Mouse (Mus musculus) lung, postnatal 0 days (tissue): ENCODE results near the gene Nav1. TPM values are rescaled to one million over a fixed set of nuclear protein-coding genes. Genes with fewer than 3 reads are reported as not detected.

Source experiments
- ATAC-seq: fragments of 200-750 bp; cut with Nextera tagmentation; 2 replicates; pipeline ENCODE4 v1.8.0; 2017; ENCODE audit warnings: moderate library complexity
- DNase-seq: peaks from one replicate; pipeline ENCODE4 v3.0.0-alpha.2; 2016; ENCODE audit warnings: low spot score
- H3K27ac ChIP-seq: fragments of 300-500 bp; sonication (generic); 2 replicates; pipeline ENCODE4 v1.5.1; 2014; ENCODE audit warnings: antibody characterized with exemption, mild to moderate bottlenecking, low read length, mixed read lengths
- H3K27me3 ChIP-seq: fragments of 300-500 bp; sonication (generic); replicated peaks from 2 replicates; pipeline ENCODE4 v1.6.1; 2014; ENCODE audit warnings: low read length, mixed read lengths; ENCODE audit not compliant: insufficient read depth
- H3K36me3 ChIP-seq: fragments of 300-500 bp; sonication (generic); 2 replicates; pipeline ENCODE4 v1.6.1; 2014; ENCODE audit warnings: low read length, mixed read lengths; ENCODE audit not compliant: insufficient read depth
- H3K4me1 ChIP-seq: fragments of 300-500 bp; sonication (generic); 2 replicates; pipeline ENCODE4 v1.6.1; 2014; ENCODE audit warnings: antibody characterized with exemption, low read depth, low read length, mixed read lengths; ENCODE audit not compliant: insufficient read depth
- H3K4me2 ChIP-seq: fragments of 300-500 bp; sonication (generic); replicated peaks from 2 replicates; pipeline ENCODE4 v1.6.1; 2014; ENCODE audit warnings: low read depth, mild to moderate bottlenecking, low read length, moderate library complexity, mixed read lengths
- H3K4me3 ChIP-seq: fragments of 300-500 bp; sonication (generic); 2 replicates; pipeline ENCODE4 v1.5.1; 2014; ENCODE audit warnings: low read depth, low read length
- H3K9ac ChIP-seq: fragments of 300-500 bp; sonication (generic); replicated peaks from 2 replicates; pipeline ENCODE4 v1.6.1; 2014; ENCODE audit warnings: low read depth, mild to moderate bottlenecking
- H3K9me3 ChIP-seq: fragments of 300-500 bp; sonication (generic); 2 replicates; pipeline ENCODE4 v1.6.1; 2016; ENCODE audit warnings: low read length, mixed read lengths
- CTCF ChIP-seq: IDR thresholded peaks from 2 replicates; pipeline ENCODE4 v1.5.1; 2016; ENCODE audit warnings: antibody characterized with exemption, mild to moderate bottlenecking
- EP300 ChIP-seq: IDR thresholded peaks from 2 replicates; pipeline ENCODE4 v1.6.1; 2016; ENCODE audit warnings: antibody characterized with exemption, mild to moderate bottlenecking, control low read depth
- WGBS: fragments of 180-500 bp; shearing (Covaris S2); extraction: QIAGEN DNeasy Blood & Tissue Kit; methylation state at CpG from one replicate; pipeline ENCODE4 v1.1.7; 2014; 5-methylcytosine and 5-hydroxymethylcytosine counted together
- polyA plus RNA-seq: library from polyadenylated mRNA; unstranded; fragments of >200 nt; fragmentation: Nextera tagmentation; extraction: Ambion mirVana; gene quantifications from 2 replicates; pipeline ENCODE4 v1.2.1, GENCODE M21; 2015

Nav1 gene
- polyA plus RNA-seq, 1 experiment from 2014 or later: 5.7 TPM

DNA sequence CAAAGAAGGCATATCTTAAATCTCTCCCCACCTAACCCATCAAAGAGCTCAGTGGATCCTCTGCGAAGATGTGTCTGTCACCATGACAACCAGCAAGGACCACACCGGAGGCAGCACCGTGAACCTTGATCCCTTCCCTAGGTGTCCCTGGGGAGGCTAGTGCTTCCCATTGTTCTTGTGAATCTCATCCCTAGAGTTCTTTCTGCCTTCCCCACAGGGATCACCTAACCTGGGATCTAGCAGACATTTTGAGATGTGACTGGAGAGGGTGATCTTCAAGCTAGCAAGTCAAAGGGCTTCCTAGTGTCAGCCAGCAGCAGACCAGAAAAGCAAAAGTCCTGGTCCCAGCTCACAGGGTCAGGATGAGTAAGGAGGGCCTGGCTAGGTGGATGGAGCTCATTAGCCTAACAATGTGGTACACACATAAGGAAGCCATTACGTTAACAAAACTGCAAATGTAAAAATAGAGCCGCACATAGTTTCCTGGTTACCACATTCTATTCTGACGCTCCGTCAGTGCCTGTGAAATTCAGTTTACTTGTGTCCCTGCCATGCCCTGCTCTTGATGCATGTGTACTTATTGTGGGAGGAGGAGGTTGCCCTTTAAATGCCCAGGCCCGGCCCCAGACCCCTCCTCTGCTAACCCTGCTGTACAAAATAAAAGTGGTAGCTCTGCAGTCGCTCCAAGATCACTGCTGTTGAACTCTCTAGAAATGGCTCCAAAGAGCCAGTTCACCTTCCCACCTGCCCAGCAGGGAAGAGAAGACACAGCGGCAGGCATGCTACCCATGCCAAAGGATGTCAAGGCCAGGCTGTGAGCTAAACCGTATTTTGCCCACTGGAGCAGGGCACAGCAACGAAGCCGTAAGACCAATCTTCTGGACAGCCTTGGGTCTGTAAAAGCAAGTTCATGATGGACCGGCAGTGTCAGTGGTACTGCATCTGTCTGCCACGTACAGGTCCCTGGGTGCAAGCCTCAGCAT, 6.8 kb downstream of the Nav1 start:
- Histone ChIP-seq H3K27me3 (no peaks in the 10 kb centered on the region), H3K9ac (no peak overlapping the region), H3K4me2 (no peak overlapping the region), H3K9me3 (no peaks in the 10 kb centered on the region), H3K4me1 (no peaks in the 10 kb centered on the region), H3K4me3 (no peak overlapping the region), H3K27ac (no peak overlapping the region), H3K36me3 (0 out of 2 replicates have a peak, but pooled peaks cover 4% of the 10 kb centered on the region)
- DNase-seq: no peak
- WGBS: 64% methylated on average over 15 of the region's 15 CpGs
- TF ChIP-seq CTCF: no peak
- TF ChIP-seq EP300: no peak
- no peak for ATAC-seq

DNA sequence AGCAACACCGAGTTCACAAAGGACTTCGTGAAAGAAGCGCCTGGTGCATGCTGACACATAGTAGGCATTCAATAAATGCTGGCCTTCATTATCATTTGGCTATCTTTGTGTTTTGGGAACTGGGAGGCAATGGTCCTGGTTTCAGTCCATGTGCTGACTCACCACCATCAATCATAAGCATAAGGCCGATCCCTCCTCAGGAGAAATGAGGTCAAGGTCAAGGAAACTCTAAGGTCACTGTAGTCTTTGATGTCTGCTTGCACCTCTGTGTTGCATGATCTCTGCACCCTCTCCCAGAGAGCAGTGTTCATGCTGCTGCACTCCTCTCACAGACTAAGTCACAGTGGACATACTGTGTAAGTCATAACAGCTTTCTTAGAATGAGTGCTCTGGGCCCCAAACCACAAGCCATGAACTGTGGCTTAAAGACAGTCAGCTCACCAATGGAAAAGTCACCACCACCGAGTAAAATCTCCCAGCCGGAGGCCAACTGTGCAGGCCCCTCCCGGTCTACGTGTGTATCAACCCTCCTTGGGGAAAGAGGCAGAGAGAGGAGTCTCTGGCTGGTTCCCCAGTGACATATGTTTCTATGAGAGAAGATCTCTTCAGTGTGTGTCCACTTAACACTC, 8.7 kb downstream of the Nav1 start:
- H3K9me3 ChIP-seq: no peaks in the 10 kb centered on the region
- H3K27ac ChIP-seq: no peak overlapping the region
- TF ChIP-seq CTCF (no peak), EP300 (no peak)
- H3K4me1 ChIP-seq: no peaks in the 10 kb centered on the region
- 0 out of 2 replicates have a peak, but pooled peaks cover 4% of the 10 kb centered on the region for H3K36me3 ChIP-seq
- no peaks in the 10 kb centered on the region for H3K27me3 ChIP-seq
- WGBS: 79% methylated on average over 8 of the region's 8 CpGs
- H3K4me2 ChIP-seq: no peak overlapping the region
- H3K4me3 ChIP-seq: no peak overlapping the region
- DNase-seq: no peak
- no peak overlapping the region for H3K9ac ChIP-seq
- no peak for ATAC-seq

DNA sequence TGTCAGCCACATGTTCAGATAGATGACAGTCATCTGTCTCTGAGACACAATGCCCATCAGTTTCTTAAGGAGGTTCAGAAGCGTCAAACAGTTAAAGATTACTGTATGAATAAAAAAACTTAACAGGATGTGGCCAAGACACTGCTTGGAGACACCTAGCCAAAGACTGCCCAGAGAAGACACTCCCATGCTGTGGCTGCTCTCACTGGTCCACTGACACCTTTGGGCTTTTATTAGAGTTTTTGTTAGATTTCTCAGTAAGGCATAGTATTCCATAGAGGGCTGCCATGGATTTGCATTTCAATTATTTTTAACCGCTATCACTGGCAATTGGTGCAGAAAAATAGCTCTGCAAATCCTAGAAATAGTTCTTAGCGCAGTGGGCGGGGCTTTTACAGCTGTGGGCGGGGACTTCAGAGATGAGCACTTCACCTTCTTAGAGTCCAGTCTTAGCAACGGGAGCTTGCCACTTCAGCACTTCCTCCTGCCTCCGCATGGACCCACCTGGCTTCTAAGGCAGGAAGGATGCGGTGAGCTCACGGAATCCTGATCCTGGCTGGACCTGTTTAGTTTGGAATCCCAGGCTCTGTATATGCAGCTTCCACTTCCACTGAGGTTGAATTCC, 12.7 kb downstream of the Nav1 start:
- ATAC-seq (no peak), DNase-seq (no peak)

DNA sequence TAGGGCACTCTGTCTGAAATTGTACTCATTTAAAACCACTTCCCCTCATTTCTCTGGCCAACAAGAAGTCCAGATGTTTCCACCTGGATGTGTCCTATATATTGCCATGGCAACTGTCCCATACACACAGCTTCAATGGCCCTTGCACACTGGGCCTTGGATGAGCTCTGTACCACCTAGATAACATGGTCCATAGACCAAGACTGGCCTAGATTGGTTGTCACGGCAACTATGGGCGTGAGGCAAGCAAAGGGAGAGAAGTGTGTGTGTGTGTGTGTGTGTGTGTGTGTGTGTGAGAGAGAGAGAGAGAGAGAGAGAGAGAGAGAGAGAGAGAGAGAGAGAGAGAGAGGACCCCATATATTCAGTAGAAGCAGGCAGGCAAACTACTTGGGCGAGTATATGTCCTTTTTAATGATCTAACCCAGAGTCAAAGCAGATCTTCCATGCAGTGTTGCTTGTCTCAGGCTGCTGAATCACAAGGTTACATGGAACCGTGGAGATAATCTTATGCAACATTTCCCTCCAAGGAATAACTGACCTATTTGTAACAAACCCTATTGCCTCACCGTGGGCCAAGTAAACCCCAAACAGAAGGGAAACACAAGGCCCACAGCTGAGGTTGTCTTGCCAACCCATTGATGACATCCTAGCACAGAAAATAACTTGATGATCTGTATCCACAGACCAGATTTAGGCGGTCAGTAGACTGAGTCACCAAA, 13.4 kb downstream of the Nav1 start:
- TF ChIP-seq EP300: no peak
- no peak for TF ChIP-seq CTCF
- 84% methylated on average over 6 of the region's 6 CpGs for WGBS
- H3K36me3 ChIP-seq: no peaks in the 10 kb centered on the region
- H3K4me3 ChIP-seq: no peak overlapping the region
- H3K27me3 ChIP-seq: no peaks in the 10 kb centered on the region
- no peak overlapping the region for H3K27ac ChIP-seq
- DNase-seq (peak; percentile 22), ATAC-seq (peak; percentile 20; the same call in 1 of the 2 replicates)
- H3K4me2 ChIP-seq: no peak overlapping the region
- H3K9me3 ChIP-seq: no peaks in the 10 kb centered on the region
- H3K9ac ChIP-seq: no peak overlapping the region
- no peaks in the 10 kb centered on the region for H3K4me1 ChIP-seq

More for the DNA sequence above, 12.7 kb downstream of the Nav1 start:
- Histone ChIP-seq H3K27ac (no peak overlapping the region), H3K9ac (no peak overlapping the region), H3K27me3 (no peaks in the 10 kb centered on the region), H3K4me1 (no peaks in the 10 kb centered on the region), H3K36me3 (no peaks in the 10 kb centered on the region), H3K4me3 (no peak overlapping the region), H3K9me3 (no peaks in the 10 kb centered on the region), H3K4me2 (no peak overlapping the region)
- TF ChIP-seq CTCF: no peak
- TF ChIP-seq EP300: no peak
- 43% methylated on average over 9 of the region's 9 CpGs for WGBS

DNA sequence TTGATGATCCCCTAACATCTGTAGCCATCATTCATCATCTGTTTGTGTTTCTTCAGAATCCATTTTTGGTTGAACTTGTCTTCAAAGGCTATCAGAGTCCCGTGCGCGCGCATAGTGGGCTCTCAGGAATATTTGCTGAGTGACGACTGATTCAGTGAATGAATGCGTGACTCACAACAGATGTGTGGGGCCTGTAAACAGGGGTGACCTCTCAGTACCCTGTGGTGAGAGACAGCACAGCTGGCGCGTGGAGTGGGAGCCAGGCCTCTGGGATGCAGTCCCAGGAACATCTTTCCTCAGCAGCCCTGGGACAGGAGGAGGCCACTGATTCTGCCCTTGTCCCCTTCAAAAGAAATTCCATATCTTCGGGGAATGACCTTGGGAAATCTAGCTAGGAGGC, 16.3 kb downstream of the Nav1 start:
- H3K4me2 ChIP-seq: no peak overlapping the region
- no peaks in the 10 kb centered on the region for H3K36me3 ChIP-seq
- TF ChIP-seq EP300 (no peak), CTCF (no peak)
- H3K9ac ChIP-seq: no peak overlapping the region
- no peaks in the 10 kb centered on the region for H3K9me3 ChIP-seq
- ATAC-seq (peak; percentile 83), DNase-seq (peak; percentile 74)
- WGBS: 59% methylated on average over 9 of the region's 9 CpGs
- no peak overlapping the region for H3K27ac ChIP-seq
- H3K4me3 ChIP-seq: no peak overlapping the region
- H3K4me1 ChIP-seq: no peaks in the 10 kb centered on the region
- H3K27me3 ChIP-seq: no peaks in the 10 kb centered on the region
